Mouse (Mus musculus): ENCODE results near the gene Uck2. TPM values are rescaled to one million over a fixed set of nuclear protein-coding genes. Genes with fewer than 3 reads are reported as not detected.

Gene Uck2
- polyA plus RNA-seq, 1 experiment from 2014 or later: 83.2 TPM

DNA sequence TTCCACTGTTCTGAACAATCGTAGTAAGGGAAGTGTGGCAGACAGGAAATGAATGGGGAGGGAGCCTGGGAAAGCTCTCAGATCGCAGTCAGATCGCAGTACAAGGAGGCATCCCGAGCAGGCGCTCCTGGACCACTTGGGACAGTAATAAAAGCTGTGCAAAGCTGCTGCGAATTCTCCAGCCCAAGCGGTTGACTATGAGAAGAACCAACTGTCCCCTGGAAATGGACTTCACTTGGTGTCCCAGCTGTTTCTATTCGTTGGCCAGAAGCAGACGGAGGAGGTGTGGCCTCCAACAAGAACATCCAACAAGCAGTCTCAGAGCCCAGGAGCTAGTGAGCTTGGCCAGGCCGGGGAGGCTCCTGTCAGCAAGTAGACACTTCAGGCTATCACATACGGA lies 7.3 kb upstream of the Uck2 start:
- Histone ChIP-seq H3K4me1 (peaks cover 13% of the 10 kb centered on the region), H3K27ac (no peak overlapping the region), H3K9me3 (no peaks in the 10 kb centered on the region), H3K36me3 (no peaks in the 10 kb centered on the region), H3K4me2 (replicated peaks) (peak overlapping the region; percentile 23; the same call in 1 of the 2 replicates), H3K27me3 (peaks cover 6% of the 10 kb centered on the region; the same call in 1 of the 2 replicates), H3K9ac (no peak overlapping the region), H3K4me3 (no peak overlapping the region)
- WGBS: 16% methylated on average over 11 of the region's 11 CpGs
- peak; percentile 33 for ATAC-seq (ENCODE audit: low FRiP score, low read depth)

DNA sequence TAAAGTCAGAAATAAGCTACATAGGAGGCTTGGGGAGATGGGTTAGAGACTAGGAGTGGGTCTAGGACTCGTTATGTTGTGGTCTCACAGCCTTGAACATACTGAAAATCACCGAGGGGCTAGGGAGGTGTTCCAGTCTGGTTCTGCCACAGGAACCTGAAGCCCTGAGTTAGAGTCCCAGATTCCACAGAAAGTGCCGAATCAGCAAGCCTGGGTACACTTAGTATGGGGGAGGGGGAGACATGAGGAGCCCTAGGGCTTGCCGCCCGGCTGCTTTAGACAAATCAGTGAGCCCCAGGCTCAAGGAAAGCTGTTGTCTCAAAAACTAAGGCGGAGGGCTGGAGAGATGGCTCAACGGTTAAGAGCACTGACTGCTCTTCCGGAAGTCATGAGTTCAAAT lies 6.5 kb upstream of the Uck2 start:
- H3K36me3 ChIP-seq: no peaks in the 10 kb centered on the region
- ATAC-seq (ENCODE audit: low FRiP score, low read depth): no peak
- no peaks in the 10 kb centered on the region for H3K9me3 ChIP-seq
- H3K4me1 ChIP-seq: peaks cover 13% of the 10 kb centered on the region
- H3K27ac ChIP-seq: no peak overlapping the region
- H3K9ac ChIP-seq: no peak overlapping the region
- no peak overlapping the region for H3K4me3 ChIP-seq
- no peak overlapping the region for H3K4me2 ChIP-seq (replicated peaks)
- H3K27me3 ChIP-seq: peaks cover 6% of the 10 kb centered on the region; the same call in 1 of the 2 replicates
- 79% methylated on average over 8 of the region's 8 CpGs for WGBS

DNA sequence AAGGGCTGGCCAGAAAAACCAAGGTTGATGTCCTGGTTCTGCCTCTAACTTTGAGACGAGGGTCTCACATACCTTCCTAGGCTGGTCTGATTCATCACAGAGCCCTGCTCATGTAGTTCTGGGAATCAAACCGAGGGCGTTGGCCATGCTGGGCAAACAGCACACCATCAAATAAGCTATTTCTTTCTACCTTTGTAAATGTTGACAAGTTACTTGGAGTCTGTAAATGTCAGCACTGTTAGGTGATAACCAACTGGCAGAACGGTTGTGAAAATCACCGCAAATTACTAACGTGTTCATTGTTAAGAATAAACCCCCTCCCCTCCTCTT lies 5.1 kb upstream of the Uck2 start:
- no peak for ATAC-seq (ENCODE audit: low FRiP score, low read depth)
- 28% methylated on average over 6 of the region's 6 CpGs for WGBS
- H3K4me3 ChIP-seq: no peak overlapping the region
- no peaks in the 10 kb centered on the region for H3K9me3 ChIP-seq
- peak overlapping the region; percentile 32 for H3K4me2 ChIP-seq (replicated peaks)
- peaks cover 18% of the 10 kb centered on the region for H3K4me1 ChIP-seq
- H3K27me3 ChIP-seq: peaks cover 6% of the 10 kb centered on the region; the same call in 1 of the 2 replicates
- H3K27ac ChIP-seq: no peak overlapping the region
- H3K9ac ChIP-seq: peak overlapping the region; percentile 27; the same call in 1 of the 2 replicates
- H3K36me3 ChIP-seq: no peaks in the 10 kb centered on the region

DNA sequence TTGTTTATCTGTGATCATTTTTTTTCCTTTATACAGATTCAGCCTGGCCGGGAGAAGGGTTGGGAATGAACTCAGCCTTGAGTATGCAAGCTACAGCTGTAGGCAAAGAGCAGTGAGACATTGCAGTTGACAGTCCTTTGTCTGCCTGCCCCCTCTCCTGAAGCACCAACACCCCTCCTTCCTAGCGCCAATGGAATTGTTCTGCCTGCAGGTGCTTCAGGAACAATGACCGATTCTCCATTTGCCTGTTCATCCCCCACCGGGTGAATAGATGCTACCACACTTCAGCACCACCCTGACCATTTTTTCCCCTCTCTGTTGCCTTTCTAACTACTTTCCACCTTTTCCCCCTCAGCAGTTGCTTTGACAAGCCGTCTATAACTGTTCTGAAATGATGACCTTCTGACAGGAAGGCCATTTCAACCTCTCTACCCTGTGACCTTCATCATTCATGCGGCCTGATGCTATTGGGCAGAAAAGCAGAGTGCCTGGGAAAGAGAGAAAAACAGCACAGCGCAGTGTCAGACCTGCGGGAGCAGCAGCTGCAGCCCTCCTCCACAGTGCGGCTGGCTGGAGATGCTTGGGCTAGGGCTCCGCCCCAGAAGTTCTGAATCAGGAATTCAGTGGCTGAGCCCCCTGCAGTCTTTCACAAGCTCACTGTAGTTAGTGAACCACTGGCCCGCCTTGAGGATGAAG lies 4.6 kb upstream of the Uck2 start:
- Histone ChIP-seq H3K27ac (no peak overlapping the region), H3K9ac (peak overlapping the region; percentile 27; the same call in 1 of the 2 replicates), H3K36me3 (no peaks in the 10 kb centered on the region), H3K4me1 (peaks cover 19% of the 10 kb centered on the region), H3K27me3 (peaks cover 6% of the 10 kb centered on the region; the same call in 1 of the 2 replicates), H3K4me2 (replicated peaks) (peak overlapping the region; percentile 32), H3K4me3 (no peak overlapping the region), H3K9me3 (no peaks in the 10 kb centered on the region)
- WGBS: 10% methylated on average over 11 of the region's 11 CpGs
- 0 out of 2 replicates have a peak, but pooled peaks have one; percentile 37 for ATAC-seq (ENCODE audit: low FRiP score, low read depth)

DNA sequence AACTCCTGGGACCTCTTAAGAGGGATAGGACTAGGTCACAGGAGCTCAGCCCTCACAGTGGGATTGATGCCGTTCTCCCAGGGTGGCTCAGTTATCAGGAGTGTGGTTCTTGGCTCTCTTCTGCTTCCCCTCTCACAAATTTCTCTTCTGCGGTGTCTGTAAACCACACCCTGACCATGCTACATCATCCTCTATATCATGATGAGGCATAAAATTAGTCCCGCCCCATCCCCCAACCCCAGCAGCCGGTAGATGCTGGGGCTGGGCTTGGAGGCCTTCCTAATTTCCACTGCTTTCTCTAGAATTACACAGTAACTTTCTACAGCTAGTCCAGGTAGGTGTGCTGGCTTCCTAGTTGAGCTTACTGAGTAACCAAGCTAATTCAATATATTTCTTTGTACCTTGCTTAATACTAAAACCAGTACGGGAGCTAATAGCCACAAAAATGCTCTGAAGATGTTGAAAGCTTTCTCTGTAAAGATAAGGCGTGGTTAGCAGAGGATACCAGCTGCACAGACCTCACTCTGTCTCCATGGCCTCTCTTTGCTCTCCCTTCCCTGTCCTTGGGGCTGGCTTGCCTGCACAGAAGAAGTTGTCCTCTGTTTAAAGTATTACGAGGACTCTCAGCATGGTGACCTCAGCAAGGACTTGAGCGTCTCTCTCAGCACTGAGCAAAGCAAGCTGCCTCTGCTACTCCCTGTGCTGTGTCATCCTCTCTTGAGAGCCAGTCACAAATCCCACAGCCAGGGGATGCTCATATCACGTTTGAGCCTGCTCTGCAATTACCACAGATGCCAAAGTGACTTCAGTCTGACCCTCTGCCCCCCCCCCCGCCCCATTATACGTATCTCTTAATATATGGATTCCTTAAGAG lies 3.8 kb upstream of the Uck2 start:
- WGBS: 48% methylated on average over 11 of the region's 11 CpGs
- H3K27ac ChIP-seq: no peak overlapping the region
- H3K27me3 ChIP-seq: peaks cover 6% of the 10 kb centered on the region; the same call in 1 of the 2 replicates
- H3K9me3 ChIP-seq: no peaks in the 10 kb centered on the region
- H3K4me3 ChIP-seq: no peak overlapping the region
- no peak overlapping the region for H3K4me2 ChIP-seq (replicated peaks)
- ATAC-seq (ENCODE audit: low FRiP score, low read depth): no peak
- H3K9ac ChIP-seq: no peak overlapping the region
- H3K36me3 ChIP-seq: no peaks in the 10 kb centered on the region
- peaks cover 19% of the 10 kb centered on the region for H3K4me1 ChIP-seq

DNA sequence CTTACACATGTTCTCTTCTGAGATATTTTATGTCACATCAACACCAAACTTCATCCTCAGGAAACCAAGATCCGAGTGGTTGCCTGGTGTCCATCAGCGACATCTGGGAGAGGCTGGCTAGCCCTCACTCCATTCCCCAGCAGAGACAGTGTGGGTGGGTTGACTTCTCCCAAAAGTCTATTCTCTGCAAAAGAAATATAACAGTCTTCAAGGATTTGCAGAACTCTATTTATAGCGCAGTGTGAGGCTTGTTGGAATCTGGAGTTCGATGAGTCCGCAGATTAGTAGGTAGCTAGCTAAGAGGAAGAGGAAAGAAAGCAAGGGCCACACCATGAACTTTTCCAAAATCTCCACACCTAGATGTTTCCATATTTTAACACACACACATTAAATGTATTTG lies 2.0 kb upstream of the Uck2 start:
- WGBS: 83% methylated on average over 5 of the region's 5 CpGs

DNA sequence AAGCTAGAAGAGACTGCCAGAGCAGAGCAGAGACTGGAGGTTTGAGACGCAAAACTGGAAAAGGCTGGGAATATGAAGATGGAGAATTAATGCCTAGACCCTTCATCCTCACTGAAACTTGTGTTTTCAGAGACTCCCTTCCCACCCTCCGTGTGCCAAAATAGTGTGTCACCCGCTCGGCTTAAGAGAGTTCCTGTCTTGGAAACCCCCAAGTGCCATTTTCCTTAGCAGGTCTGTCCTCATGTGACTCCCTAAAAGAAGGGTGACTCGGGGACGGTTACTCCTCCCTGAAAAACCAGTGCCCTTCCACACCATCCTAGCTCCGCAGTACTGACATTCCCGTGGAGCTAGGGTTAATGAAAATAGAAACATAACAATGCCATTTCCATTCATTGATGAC lies 236 bp upstream of the Uck2 start:
- WGBS: 2% methylated on average over 8 of the region's 8 CpGs
- H3K4me3 ChIP-seq: peak overlapping the region; percentile 87
- peaks cover 6% of the 10 kb centered on the region; the same call in 1 of the 2 replicates for H3K27me3 ChIP-seq
- H3K4me2 ChIP-seq (replicated peaks): peak overlapping the region; percentile 78
- ATAC-seq (ENCODE audit: low FRiP score, low read depth): no peak
- H3K4me1 ChIP-seq: peaks cover 25% of the 10 kb centered on the region
- H3K36me3 ChIP-seq: no peaks in the 10 kb centered on the region
- no peaks in the 10 kb centered on the region for H3K9me3 ChIP-seq
- H3K27ac ChIP-seq: no peak overlapping the region
- peak overlapping the region; percentile 91; the same call in 1 of the 2 replicates for H3K9ac ChIP-seq

More for the DNA sequence above, 2.0 kb upstream of the Uck2 start:
- no peak for ATAC-seq (ENCODE audit: low FRiP score, low read depth)
- Histone ChIP-seq H3K36me3 (no peaks in the 10 kb centered on the region), H3K4me2 (replicated peaks) (no peak overlapping the region), H3K4me3 (no peak overlapping the region), H3K27me3 (peaks cover 6% of the 10 kb centered on the region; the same call in 1 of the 2 replicates), H3K9ac (no peak overlapping the region), H3K27ac (no peak overlapping the region), H3K4me1 (peaks cover 22% of the 10 kb centered on the region), H3K9me3 (no peaks in the 10 kb centered on the region)

DNA sequence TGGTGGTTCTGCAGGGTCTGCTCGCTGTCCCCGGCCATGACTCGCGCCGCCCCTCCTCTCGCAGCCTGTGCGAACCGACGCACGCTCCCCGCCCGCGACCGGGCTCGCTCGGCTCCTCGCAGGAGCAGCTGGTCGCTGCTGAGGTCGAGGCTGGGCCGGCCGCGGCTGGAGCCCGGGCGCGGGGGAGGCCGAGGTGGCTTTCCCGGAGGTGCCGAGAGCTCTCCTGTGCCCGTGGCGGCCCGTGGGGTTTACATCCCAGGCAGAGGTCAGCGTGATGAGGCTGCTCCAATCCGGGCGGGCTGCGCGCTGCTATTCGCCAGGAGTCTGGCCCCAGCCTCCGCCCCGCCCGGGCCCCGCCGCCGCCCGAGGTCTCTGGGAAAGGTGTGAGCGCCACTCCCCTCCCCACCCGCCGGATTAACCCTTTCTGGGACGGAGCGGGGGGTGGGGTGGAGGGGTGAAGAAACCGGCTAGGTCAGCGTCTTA lies 242 bp downstream of the Uck2 start:
- Histone ChIP-seq H3K9ac (peak overlapping the region; percentile 91), H3K27me3 (peaks cover 6% of the 10 kb centered on the region; the same call in 1 of the 2 replicates), H3K9me3 (no peaks in the 10 kb centered on the region), H3K4me3 (peak overlapping the region; percentile 87), H3K36me3 (peaks cover 4% of the 10 kb centered on the region; the same call in 1 of the 2 replicates), H3K4me1 (peaks cover 21% of the 10 kb centered on the region), H3K27ac (peak overlapping the region; percentile 94), H3K4me2 (replicated peaks) (peak overlapping the region; percentile 78)
- under 1% methylated on average over 51 of the region's 51 CpGs for WGBS
- ATAC-seq (ENCODE audit: low FRiP score, low read depth): peak; percentile 94

DNA sequence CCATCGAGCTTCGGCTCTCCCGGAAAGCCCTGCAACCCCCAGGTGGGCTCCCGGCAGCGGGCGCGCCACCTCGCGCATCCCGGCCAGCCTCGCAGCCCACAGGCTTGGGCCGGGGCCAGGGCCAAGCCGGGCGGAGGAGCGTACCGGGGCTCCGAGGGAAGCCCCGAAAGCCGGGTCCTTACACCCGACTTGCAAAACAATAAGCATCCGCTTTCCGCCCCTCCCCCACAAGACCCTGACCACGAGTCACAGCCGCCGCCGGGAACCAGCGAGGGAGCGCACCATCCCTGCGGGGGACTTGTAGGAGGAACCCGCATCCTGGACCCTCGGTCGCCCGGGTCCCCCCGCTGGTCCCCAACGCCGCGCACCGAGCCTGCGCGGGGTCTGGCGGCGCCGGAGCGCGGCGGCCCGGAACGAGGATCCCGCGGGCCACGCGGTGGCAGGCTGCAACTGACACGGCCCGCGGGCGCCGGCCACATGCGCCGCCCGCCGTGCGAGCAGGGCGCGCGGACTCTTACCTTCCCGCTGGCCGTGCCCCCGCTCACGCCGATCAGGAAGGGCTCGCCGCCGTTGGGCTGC lies 773 bp downstream of the Uck2 start:
- H3K4me2 ChIP-seq (replicated peaks): peak overlapping the region; percentile 78
- H3K9ac ChIP-seq: peak overlapping the region; percentile 91
- peaks cover 4% of the 10 kb centered on the region; the same call in 1 of the 2 replicates for H3K36me3 ChIP-seq
- peak overlapping the region; percentile 94 for H3K27ac ChIP-seq
- no peaks in the 10 kb centered on the region for H3K9me3 ChIP-seq
- H3K4me1 ChIP-seq: peaks cover 19% of the 10 kb centered on the region
- WGBS: under 1% methylated on average over 71 of the region's 73 CpGs
- peaks cover 6% of the 10 kb centered on the region; the same call in 1 of the 2 replicates for H3K27me3 ChIP-seq
- ATAC-seq (ENCODE audit: low FRiP score, low read depth): peak; percentile 16
- peak overlapping the region; percentile 87 for H3K4me3 ChIP-seq

DNA sequence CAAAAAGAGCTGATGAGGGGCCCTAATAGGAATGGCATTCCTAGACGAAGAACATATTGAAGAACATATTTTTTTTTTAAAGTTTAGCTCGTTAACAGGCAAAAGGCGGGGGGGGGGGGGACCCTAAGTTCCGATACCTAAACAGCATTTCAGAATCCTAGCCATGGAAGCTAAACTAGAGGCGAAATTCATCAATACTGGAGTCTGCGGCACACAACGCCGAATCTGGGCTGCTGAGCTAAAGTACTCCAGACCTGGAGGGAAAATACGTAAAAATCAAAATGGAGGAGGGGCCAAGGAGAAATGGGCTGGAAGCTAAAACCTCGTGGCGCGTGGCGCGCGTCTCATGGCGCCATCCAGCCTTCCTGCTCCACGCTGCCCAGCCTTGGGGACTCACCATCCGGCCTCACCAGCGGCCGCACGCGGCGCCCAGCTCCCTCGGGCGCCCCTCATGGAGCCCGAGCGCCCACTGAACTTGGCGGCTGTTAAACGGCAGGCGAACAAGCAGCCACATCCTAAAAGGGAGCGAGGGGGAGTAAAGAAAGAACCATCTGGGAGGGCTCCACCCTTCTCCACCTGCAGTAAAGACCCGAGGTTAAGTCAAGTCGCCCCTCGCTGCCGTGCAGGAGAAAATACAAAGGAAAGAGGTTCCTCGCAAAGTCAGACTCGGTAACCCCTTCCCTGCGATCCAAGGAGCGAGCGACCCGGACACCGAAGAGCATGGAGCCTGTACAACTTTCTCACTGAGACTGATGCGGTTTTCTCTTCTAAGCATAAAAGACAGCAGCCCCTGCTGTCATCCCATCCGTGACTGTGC lies 1.5 kb downstream of the Uck2 start:
- WGBS: 0% methylated on average over 44 of the region's 44 CpGs
- H3K9ac ChIP-seq: peak overlapping the region; percentile 91
- no peaks in the 10 kb centered on the region for H3K9me3 ChIP-seq
- H3K4me1 ChIP-seq: peaks cover 25% of the 10 kb centered on the region
- peak overlapping the region; percentile 94 for H3K27ac ChIP-seq
- H3K36me3 ChIP-seq: peaks cover 4% of the 10 kb centered on the region; the same call in 1 of the 2 replicates
- 0 out of 2 replicates have a peak, but pooled peaks cover under 1% of the 10 kb centered on the region for H3K27me3 ChIP-seq
- H3K4me3 ChIP-seq: peak overlapping the region; percentile 87
- 0 out of 2 replicates have a peak, but pooled peaks have one; percentile 18 for ATAC-seq (ENCODE audit: low FRiP score, low read depth)
- H3K4me2 ChIP-seq (replicated peaks): peak overlapping the region; percentile 78

DNA sequence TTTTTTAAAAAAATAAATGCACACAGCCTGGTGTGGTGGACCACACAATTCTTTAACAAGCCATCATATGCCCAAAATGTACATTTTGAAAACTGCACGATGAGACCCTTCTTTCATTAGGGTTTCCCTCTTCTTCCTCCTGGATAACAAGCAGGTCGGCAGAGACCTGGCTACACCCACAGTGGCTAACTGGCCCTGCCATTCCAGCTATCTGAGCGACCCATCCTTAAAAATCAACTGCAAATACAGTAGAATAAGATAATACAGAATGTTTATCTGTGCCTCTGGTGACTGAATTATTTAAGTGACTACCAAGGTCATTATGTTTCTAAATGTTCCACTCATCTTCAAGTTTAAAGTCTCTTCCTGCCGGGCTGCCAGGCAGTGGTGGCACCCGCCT lies 2.4 kb downstream of the Uck2 start:
- Histone ChIP-seq H3K4me1 (peaks cover 29% of the 10 kb centered on the region), H3K36me3 (peaks cover 4% of the 10 kb centered on the region; the same call in 1 of the 2 replicates), H3K27me3 (no peaks in the 10 kb centered on the region), H3K27ac (no peak overlapping the region), H3K4me2 (replicated peaks) (peak overlapping the region; percentile 78), H3K9me3 (no peaks in the 10 kb centered on the region), H3K4me3 (peak overlapping the region; percentile 87), H3K9ac (peak overlapping the region; percentile 91; the same call in 1 of the 2 replicates)
- WGBS: 46% methylated on average over 5 of the region's 5 CpGs
- no peak for ATAC-seq (ENCODE audit: low FRiP score, low read depth)

Measured in limb, embryonic 13.5 days (tissue).